Mouse (Mus musculus): ENCODE results near the gene Wipi2.

- TF ChIP-seq GATA1 (IDR thresholded peaks at IDR 0.05; ENCODE audit: low read depth, low read length) (no peak), NRF1 (IDR thresholded peaks at IDR 0.05; ENCODE audit: insufficient read depth, low read depth, low read length, poor library complexity, severe bottlenecking) (no peak)
Observed at GRCm38 (mm10) chr5:142614513-142614912, 13.0 kb upstream of the Wipi2 start.

Measured in MEL (cell line).